Mouse (Mus musculus): Measurements from ENCODE around the gene Kif13a. TPM values are rescaled to one million over a fixed set of nuclear protein-coding genes. Genes with fewer than 3 reads are reported as not detected.

Gene Kif13a
- total RNA-seq, 2 experiments from 2014 or later = 37.2 to 43.2 TPM

DNA sequence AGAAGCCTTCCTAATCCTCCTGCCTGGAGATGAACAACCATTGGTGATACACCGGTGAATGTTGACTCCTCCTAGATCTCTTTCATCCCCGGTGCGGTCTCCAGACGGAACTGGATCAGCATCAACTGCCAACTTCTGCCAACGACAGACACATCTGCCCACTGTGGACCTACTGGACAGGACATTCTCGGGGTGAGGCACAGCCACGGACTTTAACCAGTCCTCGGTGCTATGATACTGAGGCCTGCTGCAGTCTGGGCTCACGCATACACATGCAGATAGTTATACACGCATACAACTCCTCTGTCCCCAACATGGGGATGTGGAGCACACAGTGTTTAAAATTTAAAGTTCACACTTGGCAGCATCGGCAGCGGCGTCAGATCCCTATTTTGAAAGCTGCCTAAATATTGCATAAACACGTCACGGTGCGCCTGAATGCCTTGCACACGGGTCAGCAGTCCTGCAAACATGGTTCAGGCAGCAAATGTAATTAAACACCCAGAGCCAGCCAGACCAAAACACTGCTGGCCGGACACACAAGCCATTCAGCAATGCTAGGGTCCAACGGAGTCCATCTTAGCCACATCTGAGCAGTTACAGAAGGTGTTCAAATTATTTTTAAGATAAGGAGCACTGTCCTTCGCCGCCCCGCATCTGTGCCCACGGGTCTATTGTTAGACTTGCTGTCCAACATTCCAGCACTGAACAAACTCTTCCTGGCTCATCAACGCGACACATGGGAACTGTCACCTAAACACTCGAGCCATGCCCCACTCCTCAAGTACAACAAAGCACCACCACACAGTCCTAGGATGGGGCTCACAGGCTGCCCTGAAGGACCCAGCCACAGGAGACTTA lies 44.5 kb downstream of the Kif13a start:
- DNase-seq (ENCODE audit: low spot score in 2 of 2) = no peak

DNA sequence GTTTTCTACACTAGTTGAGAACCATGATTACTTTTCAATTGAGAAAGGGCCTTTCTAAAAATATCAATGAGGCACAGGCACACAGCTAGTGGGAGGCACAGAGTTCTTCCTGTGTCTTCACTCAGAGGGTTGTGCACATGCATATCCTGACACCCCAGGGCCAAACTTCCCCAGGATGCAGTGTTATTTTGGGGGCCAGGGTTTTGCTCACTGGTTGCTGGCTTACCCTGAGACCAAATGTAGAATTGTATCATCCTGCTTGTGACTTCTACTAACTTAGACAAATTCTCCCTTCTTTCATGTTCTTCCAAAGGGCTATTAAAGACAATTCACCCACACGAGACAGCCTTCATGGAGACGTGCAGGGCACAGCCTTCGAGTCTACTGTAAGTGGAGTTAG lies 45.7 kb downstream of the Kif13a start:
- no peak for DNase-seq (ENCODE audit: low spot score in 2 of 2)

DNA sequence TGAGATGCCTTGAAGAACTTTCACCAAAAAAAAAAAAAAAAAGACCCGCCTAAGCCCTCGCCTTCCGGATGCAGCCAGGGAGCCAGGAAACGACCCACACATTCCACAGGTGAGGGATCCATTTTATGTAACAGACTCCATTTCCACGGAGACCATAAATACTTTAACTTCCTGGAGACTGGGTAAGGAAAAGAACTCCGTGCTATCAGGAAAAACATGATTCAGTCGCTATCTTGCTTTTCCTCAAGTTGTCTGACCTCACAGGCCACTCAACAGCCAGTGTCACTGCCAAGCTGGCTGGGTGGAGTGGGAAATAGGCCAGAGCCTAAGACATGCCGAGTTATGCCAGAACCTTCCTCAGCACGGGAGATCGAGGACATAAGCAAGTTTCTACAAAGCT lies 46.3 kb downstream of the Kif13a start:
- DNase-seq (ENCODE audit: low spot score in 2 of 2) = no peak

DNA sequence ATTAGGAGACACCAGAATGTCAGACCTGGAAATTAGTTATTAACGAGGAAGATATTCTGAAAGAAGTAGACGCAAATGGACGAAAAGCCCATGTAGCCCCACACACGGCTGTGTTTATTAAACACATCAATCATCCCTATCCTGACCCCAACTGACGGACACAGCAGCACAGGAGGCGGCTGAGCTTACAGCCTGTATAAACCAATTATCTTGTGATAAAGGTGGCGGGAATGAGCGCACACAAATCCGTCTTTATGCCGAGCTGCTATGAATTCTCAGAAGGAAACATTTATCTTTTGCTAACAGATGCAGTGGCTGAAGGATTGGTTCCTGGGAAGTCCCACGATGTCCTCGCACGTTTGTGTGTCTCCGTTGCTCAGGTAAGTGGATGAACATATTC lies 48.9 kb downstream of the Kif13a start:
- DNase-seq (ENCODE audit: low spot score in 2 of 2) = no peak

DNA sequence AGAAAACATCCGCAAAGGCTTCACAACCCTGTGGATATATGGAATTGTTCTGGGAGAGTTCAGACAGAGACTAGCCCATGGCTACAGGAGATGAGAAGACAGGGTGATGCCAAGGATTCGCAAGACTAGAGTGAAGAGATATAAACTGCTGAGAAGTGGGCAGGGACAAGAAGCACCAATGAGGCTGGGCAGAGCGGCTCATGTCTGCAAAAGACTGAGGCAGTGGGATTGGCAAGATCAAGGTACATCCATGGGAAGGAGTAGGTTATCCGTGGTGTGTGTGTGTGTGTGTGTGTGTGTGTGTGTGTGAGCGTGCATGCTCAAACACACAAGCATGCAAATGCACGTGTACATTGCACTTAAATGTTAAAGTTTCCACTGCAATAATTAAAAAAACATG lies 49.4 kb downstream of the Kif13a start:
- DNase-seq (ENCODE audit: low spot score in 2 of 2) = no peak

DNA sequence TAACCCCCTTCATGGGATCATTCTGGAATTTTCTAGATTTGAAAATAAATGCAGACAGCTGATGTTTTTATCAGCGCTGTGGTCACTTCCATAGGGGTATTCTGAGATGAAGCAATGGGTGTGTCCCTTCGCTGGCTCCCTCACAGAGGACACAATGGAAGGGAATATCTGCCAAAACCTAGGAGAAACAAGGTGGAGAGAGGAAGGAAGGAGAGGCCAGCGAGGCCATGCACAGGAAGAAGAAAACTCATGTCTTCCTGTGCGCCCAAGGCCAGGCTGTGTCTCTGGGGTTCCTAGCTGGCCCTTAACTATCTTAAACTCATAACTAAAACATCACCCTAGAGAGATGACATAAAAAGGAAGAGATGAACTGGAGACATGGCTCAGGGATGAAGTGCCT lies 52.6 kb downstream of the Kif13a start:
- no peak for DNase-seq (ENCODE audit: low spot score in 2 of 2)

DNA sequence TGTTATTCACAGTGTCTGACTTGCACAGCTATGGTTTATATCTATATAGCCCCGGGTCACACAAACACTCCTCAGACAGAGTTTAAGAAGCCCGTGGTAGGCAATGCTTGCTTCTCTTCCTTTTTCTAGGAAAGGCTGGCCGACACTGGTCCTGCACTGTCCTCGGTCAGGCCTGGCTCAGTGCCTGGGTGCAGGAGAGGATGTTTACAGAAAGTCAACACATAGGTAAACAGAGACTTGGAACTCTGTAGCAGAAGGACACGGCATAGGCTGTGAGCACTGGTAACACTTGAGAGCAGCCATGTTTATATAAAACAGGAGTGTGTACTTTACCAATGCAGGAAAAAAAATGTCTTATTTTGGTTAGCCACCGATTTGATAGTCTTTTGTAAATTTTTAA lies 54.3 kb downstream of the Kif13a start:
- DNase-seq (ENCODE audit: low spot score in 2 of 2) = no peak

DNA sequence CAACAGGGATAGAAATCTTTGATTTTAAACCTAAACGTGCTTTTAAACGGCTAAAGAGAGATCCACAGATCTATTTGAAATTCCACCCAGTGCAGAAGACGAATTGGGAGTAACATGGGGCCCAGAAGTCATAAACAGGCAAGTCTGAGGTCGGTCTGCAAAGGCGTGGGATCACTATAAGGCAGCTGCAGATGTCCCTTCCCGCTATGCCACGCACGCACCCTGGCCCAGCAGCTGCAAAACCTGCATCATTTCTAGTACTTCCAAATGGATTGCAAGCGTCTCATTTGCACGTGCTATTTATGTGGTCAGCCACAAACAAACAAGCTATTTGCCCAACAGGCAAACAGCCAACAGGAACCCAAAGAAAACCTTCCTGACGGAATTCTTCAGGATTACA lies 56.9 kb downstream of the Kif13a start:
- DNase-seq (ENCODE audit: low spot score in 2 of 2) = no peak

DNA sequence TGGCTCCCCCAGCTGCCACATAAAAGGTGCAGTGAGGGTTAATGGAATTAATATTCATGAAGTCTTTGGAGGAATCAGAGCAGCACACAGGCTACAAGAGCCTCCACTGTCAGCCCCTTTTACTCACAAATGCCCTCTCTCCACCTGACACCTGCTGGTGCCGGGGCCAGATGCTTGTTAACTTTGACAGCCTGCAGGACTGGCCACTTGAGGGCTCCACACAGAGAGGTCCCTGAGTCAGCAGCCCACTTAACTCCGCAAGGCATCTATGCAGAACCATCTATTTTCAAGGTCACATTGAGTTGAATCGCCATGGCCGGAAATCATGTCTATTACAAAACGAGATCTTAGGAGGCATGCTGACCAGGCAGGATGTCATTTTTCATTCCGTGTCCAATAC lies 57.5 kb downstream of the Kif13a start:
- DNase-seq (ENCODE audit: low spot score in 2 of 2) = no peak

DNA sequence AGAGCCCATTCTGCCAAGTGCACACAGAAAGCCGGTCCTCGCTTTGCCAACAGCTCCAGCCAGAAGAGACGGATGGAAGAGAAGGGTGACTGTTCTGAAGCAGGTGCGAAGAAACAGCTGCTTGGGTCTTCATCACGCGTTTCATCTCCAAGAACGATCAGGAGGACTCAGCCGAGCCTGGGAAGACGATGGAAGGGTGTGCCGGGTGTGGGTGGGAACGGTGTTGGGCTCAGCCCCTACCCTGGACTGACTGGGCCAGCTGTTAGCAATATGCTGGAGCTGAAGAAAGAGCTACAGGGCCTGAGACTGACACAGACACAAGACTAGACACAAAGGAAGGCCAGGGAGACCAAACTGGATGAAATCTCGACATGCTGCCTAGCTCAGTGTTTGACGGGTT lies 60.2 kb downstream of the Kif13a start:
- DNase-seq (ENCODE audit: low spot score in 2 of 2) = no peak

DNA sequence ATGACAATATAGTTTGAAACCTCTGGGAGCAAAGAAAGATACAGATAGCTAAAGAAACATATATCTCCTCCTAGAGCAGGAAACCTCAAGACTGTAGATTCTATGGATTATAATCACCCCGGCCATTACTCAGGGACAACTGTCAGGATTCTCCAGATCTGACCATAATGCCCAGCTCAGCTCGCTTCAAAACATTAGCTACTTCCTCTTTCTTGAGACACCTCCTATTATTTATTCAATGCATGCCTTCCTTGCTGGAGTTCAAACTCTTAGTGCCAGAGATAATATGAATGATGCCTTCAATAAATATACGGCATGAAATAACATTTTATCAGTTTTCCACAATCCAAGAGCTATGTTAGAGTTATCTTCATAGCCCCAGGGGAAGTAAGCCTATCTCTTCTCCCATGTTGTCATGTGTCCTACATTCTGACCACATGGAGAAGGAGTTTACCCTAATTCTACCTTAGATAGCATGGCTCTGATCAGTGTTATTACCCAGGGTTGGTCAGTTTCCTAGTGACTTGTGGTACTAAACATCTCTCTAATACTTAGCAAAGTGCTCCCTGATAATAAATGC lies 66.4 kb downstream of the Kif13a start:
- DNase-seq (ENCODE audit: low spot score in 2 of 2) = no peak

DNA sequence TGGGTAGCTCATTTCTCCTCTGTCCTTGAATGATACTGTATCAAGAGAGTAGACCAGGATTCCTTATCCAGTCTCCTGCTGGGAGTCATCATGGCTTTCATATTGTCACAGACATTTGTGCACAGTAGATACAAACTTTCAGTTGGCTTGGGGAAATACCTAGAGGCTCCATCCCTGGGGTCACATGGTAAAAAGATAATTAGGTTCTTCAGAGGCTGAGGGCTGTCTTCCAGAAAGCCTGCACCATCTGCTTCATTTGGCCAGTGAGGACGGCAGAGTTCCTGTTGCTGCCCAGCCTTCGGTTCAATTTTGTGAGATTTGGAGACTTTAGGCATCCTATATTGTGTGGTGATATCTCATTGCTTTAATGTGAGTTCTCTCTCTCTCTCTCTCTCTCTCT lies 69.8 kb downstream of the Kif13a start:
- no peak for DNase-seq (ENCODE audit: low spot score in 2 of 2)

DNA sequence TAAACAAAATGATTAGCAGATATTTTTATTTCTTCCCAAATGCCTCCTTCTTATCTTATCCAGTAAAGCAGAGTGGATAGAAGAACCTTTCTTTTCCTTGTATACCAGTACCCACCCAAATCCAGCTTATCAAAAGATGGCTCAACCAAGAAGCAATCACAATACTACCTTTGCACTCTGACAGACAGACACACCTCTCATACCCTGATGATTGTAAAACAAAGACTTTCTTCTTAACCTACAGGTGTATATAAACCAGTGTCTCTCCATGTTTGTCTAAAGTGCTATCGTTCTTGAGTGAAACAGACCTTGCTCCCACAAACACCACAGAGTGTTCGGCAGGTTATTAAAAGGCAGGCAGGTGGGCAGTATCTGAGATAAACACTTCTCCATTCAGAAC lies 70.5 kb downstream of the Kif13a start:
- no peak for DNase-seq (ENCODE audit: low spot score in 2 of 2)

DNA sequence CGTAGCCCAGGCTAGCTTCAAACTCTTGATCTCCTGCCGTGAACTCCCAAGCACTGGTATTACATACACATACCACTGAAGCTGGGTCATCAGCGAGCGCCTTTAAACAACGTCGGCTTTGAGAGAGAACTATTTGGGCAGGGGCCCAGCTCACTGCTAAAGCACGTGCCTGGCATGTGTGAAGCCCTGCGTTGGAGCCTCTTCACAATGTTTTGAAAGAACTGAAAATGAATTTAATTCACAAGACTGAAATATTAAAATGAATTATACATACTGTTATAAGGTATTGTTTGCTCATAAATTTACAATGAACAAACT lies 70.9 kb downstream of the Kif13a start:
- no peak for DNase-seq (ENCODE audit: low spot score in 2 of 2)

DNA sequence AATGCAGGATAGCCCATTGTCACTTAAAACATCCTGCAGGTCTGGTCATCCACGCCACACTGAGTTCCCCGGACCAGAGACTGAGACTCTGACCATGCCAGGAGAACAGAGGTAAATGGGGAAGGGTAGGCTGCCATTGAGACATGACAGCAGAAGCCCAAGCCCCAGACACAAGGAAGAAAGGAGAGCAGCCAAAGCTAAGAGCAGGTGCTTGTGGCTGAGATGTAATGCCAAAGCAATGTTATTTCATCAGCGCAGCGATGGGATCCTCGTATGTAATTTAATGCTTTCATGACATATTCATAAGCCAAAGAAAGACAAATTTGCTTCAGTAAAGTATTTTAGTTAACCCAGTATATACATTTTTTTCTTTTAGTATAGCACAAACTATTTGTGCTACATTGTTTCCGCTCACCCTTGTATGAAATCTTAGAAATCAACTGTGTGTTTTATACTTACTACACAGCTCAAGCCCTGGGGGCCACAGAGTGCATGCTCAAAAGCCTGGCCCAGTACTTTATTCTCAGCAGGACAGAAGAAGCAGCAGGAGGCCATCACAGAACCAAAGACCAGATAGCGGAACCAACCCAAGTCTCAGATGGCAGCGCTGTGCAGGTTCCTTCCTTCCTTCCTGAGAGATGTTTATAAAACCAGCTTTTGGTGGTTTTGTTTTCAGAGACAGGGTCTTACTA lies 71.4 kb downstream of the Kif13a start:
- no peak for DNase-seq (ENCODE audit: low spot score in 2 of 2)

DNA sequence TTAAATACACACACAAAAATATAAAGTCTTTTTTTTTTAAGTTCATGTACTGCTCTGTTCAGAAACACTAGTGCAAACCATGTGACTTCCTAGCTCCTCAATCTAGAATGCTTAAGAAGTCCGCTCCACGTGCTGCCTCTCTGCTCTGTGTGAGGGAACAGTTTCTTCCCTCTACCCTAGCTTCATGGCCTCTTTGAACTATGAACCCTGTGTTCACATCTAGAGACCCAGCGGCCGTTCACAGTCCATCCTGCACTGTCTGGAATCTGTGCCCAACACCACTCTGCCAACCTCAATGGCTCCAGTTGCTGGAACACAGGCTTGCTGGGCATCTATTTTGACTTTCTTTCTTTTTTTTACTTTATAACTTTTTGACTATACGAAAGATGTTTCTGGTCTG lies 75.2 kb downstream of the Kif13a start:
- DNase-seq (ENCODE audit: low spot score in 2 of 2) = no peak

DNA sequence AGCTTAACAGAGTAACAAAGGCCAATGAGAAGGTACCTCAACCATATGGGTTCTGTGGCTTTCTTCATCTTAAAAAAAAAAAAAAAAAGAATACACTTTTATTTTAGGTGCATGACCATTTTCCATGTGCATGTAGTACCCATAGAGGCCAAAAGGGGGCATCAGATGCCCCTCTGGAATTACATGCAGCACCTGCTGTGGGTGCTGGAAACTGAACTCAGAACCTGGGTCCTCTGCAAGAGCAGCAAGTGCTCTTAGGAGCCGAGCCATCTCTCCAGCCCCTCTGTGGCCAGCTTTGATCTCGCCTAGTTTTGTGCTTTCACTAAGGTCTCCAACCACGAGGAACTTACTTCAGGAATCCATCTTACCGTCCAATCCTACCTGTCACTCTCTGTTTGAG lies 77.2 kb downstream of the Kif13a start:
- no peak for DNase-seq (ENCODE audit: low spot score in 2 of 2)

DNA sequence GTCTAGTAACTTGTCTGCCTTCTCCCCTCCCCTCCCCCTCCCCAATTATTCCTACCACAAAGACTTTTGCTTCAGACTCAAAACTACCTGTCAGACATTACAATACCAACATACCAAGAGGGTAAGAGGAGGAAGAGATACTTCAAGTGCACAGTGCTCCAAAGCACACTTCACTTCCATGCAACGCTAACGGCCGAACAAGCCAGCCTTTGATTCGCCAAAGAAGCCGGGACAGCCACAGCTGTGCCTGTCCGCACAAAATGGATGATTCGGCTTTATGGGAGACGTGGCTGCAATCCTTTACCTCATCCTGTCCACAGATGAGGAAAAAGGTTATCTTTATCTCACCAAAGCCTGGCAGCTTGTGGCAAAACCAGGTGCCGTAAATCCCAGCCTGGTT lies 84.2 kb downstream of the Kif13a start:
- no peak for DNase-seq (ENCODE audit: low spot score in 2 of 2)

DNA sequence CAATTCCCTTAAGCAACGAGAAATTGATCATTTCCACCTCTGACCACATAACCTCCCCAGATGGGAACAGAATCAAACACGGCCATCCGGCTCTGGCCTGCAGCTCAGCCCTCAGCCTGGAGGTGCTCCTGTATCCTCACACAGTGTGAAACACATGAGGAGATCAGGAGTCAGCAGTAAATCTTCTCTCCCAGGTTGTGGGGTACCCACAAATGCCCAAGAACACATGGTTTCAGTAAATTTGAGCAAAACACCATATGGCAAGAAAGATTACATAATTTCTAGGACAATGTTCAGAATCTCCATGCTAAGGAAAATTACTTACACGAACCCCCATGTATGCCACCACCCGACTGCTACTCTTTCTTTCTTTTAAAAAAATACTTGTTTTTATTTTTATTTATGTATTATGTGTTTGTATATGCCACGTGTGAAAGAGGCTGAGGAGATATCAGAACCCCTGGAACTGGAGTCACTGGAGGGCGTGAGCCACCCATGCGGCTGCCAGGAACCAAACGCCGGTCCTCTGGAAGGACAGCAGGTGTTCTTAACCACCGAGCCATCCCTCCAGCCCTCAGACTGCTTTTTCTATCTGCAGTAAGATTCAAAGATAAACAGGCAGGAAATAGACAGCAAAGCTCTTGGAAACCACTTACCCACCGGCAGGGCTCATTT lies 85.0 kb downstream of the Kif13a start:
- no peak for DNase-seq (ENCODE audit: low spot score in 2 of 2)

DNA sequence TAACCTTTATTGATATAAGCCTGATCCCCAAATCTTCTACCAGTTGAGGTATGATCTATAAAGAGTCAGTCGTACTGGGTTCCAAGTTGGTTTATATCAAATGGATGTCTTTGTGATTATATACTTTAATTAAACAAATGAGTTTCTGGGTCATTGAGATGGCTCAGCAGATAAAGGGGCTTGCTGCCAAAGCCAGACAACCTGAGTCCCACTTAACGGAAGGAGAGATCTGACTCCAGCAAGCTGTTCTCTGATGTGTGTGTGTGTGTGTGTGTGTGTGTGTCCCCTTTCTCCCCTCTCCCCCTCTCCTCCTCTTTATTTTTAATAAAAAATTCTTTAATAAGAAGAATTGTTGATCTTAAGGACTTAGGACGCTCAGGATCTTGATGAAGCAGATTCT lies 86.0 kb downstream of the Kif13a start:
- DNase-seq (ENCODE audit: low spot score in 2 of 2) = no peak

DNA sequence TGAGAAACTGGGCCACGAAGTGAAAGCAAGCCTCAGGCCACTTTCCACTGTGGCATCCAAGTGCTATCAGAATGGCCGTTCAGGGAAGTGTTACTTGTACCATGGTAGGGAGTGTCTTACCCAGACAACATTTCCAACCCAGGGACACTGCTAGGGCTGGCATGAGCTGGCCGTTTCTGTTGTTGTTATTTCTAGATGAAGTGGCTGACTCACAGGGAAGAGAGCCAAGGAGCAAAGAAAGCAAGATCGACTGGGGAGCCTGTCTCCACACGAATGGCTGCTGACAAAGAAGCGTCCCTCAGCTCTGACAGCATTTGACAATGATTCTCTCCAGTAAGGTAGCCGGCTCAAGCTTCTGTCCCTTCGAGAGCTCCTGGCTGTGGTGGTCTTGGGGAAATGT lies 87.5 kb downstream of the Kif13a start:
- no peak for DNase-seq (ENCODE audit: low spot score in 2 of 2)

DNA sequence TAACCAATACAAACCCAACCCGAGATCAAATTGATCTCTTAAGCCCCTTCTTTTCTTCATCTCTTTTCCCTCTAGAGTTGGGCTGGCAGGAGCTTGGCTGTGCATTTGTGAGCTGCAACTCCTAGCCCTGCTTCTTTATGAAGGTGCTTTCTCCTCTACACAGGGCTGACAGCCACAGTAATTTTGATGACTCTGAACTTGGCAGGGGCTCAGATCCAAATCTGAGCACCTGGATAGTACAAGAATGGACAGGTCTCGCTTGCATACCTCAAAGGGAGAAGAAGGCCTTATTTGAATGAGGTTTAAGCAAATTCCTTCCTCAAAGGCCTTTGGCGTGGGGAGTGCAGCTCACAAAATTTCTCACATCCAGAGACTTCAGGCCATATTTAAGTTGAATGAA lies 88.0 kb downstream of the Kif13a start:
- no peak for DNase-seq (ENCODE audit: low spot score in 2 of 2)

All from adrenal gland, postnatal 4 days (tissue).